Mouse (Mus musculus) G1E (cell line): ENCODE measurements around the gene 4632433K11Rik. TPM values are rescaled to one million over a fixed set of nuclear protein-coding genes. Genes with fewer than 3 reads are reported as not detected.

Experiments used
- ATAC-seq: 2 replicates; pipeline ENCODE4 v1.8.0; 2016; ENCODE audit warnings: mild to moderate bottlenecking; ENCODE audit not compliant: insufficient number of reproducible peaks, poor library complexity, low FRiP score, severe bottlenecking; ENCODE audit errors: extremely low read depth
- DNase-seq: peaks from one replicate; pipeline ENCODE4 v3.0.0; 2012; ENCODE audit warnings: low spot score
- H3K27me3 ChIP-seq: 2 replicates; pipeline ENCODE4 v1.6.1; 2012; ENCODE audit warnings: mild to moderate bottlenecking, low read length, inconsistent platforms; ENCODE audit not compliant: insufficient read depth
- H3K36me3 ChIP-seq: replicated peaks from 2 replicates; pipeline ENCODE3; 2012; ENCODE audit warnings: mild to moderate bottlenecking, inconsistent platforms
- H3K4me1 ChIP-seq: 2 replicates; pipeline ENCODE4 v1.6.1; 2012; ENCODE audit warnings: low read depth, low read length, inconsistent platforms, mixed read lengths; ENCODE audit not compliant: insufficient read depth
- H3K4me3 ChIP-seq: 2 replicates; pipeline ENCODE4 v1.5.1; 2012; ENCODE audit warnings: low read depth, mild to moderate bottlenecking, inconsistent platforms, low read length, moderate library complexity, mixed read lengths
- H3K9me3 ChIP-seq: replicated peaks from 2 replicates; pipeline ENCODE4 v1.6.1; 2012; ENCODE audit warnings: inconsistent platforms
- CTCF ChIP-seq: IDR thresholded peaks from 2 replicates; pipeline ENCODE4 v1.5.1; 2012; ENCODE audit warnings: low read depth, low read length, inconsistent platforms, mixed read lengths
- GATA1 ChIP-seq: IDR thresholded peaks from 2 replicates; pipeline ENCODE4 v1.6.1; 2012; ENCODE audit warnings: borderline replicate concordance, low read length, inconsistent platforms, mixed read lengths
- GATA2 ChIP-seq: IDR thresholded peaks from 2 replicates; pipeline ENCODE4 v1.6.1; 2012; ENCODE audit warnings: low read depth, low read length, inconsistent platforms, borderline replicate concordance
- POLR2AphosphoS5 ChIP-seq: IDR thresholded peaks from 2 replicates; pipeline ENCODE4 v1.6.1; 2012; ENCODE audit warnings: low read depth, low read length, inconsistent platforms; ENCODE audit not compliant: insufficient replicate concordance
- TAL1 ChIP-seq: conservative IDR thresholded peaks from 2 replicates; pipeline ENCODE4 v1.6.1; 2012; ENCODE audit warnings: low read depth, low read length, inconsistent platforms, mixed read lengths
- polyA plus RNA-seq: library from polyadenylated mRNA; stranded (reverse); fragments of >175 nt; gene quantifications from 2 replicates; pipeline ENCODE4 v1.2.3, GENCODE M21; 2012
- total RNA-seq, 2 experiments: library from RNA; stranded (forward) in 1 of 2; stranded (reverse) in 1 of 2; fragments of 200-1000 nt in 1 of 2; fragments of >200 nt in 1 of 2; fragmentation: Nextera tagmentation in 1 of 2; gene quantifications; 2 replicates each; pipeline ENCODE4 v1.2.3; 2014 to 2017

4632433K11Rik gene
- total RNA-seq (2014; fragmentation: Nextera tagmentation) (1.2 and 2.4 TPM in 2 replicates), total RNA-seq (2017) (0.98 TPM in 1 of 2 replicates, not detected in the other), polyA plus RNA-seq (not detected in 2 replicates)

DNA sequence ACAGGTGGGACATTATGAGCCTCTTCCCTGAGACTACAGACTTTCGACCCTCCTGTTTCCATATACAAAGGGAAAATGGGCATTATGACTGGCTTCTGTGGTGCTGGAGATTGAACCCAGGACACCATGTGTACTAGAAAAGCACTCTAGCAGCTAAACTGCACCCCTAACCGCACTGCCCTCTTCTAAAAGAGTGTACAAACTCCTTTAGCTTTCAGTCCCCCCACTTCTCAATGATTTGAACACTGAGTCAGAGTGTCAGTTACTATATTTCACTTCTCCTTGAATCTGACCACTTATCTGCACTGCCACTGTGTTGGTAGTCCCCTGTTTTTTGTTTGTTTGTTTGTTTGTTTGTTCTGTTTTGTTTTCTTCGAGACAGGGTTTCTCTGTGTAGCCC, at the start of gene 4632433K11Rik:
TSS of gene 4632433K11Rik (plus strand) at position 301 of the 400 bp plus-strand sequence.
- ATAC-seq (no peak), DNase-seq (no peak)
- H3K4me1 ChIP-seq, result peaks cover 19% of the 10 kb centered on the region
- H3K4me3 ChIP-seq, result no peak within 1 kb of the TSS
- H3K9me3 ChIP-seq, result peaks cover 31% of the 10 kb centered on the region
- peaks cover 80% of the 10 kb centered on the region for H3K36me3 ChIP-seq
- H3K27me3 ChIP-seq, result peaks cover 12% of the 10 kb centered on the region; the same call in 1 of the 2 replicates
- no peak for TF ChIP-seq CTCF
- no peak for TF ChIP-seq GATA2
- no peak for TF ChIP-seq POLR2AphosphoS5
- TF ChIP-seq GATA1, result no peak

- no peaks in the 10 kb centered on the region for H3K36me3 ChIP-seq
- H3K4me3 ChIP-seq, result no peak overlapping the region
- TF ChIP-seq CTCF, result no peak
- no peak for TF ChIP-seq GATA2
- TF ChIP-seq GATA1, result no peak
- TF ChIP-seq POLR2AphosphoS5, result no peak
- TF ChIP-seq TAL1, result no peak
- no peaks in the 10 kb centered on the region; the same call in 1 of the 2 replicates for H3K27me3 ChIP-seq
- ATAC-seq (no peak), DNase-seq (no peak)
- H3K9me3 ChIP-seq, result peaks cover 7% of the 10 kb centered on the region; the same call in 1 of the 2 replicates
- H3K4me1 ChIP-seq, result no peaks in the 10 kb centered on the region
These were observed 45.7 kb upstream of the 4632433K11Rik start for GRCm38 (mm10) chr7:4988250-4988649.

DNA sequence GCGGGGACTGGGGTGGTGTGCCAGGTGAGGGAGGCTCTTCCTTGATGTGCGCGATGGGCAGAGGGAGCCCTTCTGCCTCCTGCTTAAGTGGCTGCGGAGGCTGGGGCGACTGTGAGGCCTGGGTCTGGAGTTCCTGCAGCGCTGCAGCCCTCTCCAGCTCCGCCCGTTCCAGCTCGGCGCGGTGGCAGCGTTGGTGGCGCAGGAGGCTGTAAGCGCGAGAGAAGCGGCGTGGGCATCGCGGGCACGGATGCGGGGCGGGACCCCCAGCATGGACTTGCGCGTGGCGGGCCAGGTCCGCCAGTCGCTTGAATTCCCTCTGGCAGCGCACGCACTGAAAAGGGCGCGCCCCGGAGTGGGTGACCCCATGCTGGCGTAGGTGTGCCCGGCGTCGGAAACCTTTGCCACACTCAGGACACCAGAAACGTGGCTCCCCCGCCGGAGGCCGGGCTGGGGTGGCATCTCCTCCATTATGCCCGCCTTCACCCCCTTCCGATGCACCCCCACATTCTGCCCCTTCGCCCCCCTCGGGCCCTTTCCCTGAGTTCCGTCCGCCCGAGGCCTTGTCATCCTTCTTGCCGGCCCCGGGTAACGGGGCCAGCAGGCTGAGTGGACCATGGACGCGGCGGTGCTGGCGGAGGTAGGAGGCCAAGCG, 40.4 kb upstream of the 4632433K11Rik start:
- no peak for TF ChIP-seq GATA1
- TF ChIP-seq TAL1, result no peak
- no peak for TF ChIP-seq CTCF
- TF ChIP-seq POLR2AphosphoS5, result no peak
- no peak for TF ChIP-seq GATA2
- DNase-seq (no peak), ATAC-seq (no peak)
- H3K4me3 ChIP-seq, result no peak overlapping the region
- peaks cover 20% of the 10 kb centered on the region; the same call in 1 of the 2 replicates for H3K9me3 ChIP-seq
- no peaks in the 10 kb centered on the region for H3K36me3 ChIP-seq
- H3K27me3 ChIP-seq, result peaks cover 24% of the 10 kb centered on the region; the same call in 1 of the 2 replicates
- peaks cover 8% of the 10 kb centered on the region; the same call in 1 of the 2 replicates for H3K4me1 ChIP-seq

DNA sequence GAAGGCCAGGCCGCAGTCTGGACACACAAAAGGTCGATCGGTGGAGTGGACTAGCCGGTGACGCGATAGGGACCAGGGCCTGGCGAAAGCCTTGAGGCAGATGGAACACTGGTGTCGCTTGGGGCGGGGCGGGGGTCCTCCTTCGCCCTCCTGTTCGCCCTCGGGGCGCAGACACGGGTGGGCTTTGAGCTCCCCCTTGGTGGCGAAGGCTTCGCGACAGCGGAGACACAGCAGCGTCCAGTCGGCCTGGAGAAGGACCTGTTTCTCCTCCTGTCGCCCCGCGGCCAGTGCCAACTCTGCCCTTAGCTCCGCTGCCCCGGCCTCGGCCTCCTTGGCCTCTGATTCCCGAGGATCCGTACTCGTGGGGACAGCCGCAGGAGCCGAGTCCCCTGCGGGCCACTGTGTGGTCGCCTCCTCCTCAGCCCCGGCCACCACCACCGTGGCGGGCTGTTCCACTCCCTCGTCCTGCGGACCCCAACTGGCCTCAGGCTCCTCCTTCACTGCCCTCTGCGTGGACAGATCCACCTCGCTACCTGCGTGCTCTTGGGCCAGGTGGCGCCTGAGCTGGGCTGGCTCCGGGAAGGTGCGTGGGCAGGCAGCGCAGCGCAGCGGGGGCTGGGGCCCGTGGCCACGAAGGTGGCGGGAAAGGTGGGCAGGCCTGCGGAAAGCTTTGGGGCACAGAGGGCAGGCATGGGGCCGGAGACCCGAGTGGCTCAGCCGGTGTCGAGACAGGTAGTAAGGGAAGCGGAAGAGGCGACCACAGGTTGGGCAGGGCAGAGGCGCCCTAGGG, 39.7 kb upstream of the 4632433K11Rik start:
- H3K9me3 ChIP-seq, result peaks cover 20% of the 10 kb centered on the region; the same call in 1 of the 2 replicates
- no peak for ATAC-seq
- H3K36me3 ChIP-seq, result no peaks in the 10 kb centered on the region
- H3K27me3 ChIP-seq, result peaks cover 24% of the 10 kb centered on the region; the same call in 1 of the 2 replicates
- no peak for TF ChIP-seq TAL1
- TF ChIP-seq CTCF, result no peak
- TF ChIP-seq POLR2AphosphoS5, result no peak
- no peak for TF ChIP-seq GATA1
- TF ChIP-seq GATA2, result no peak
- peak overlapping the region; percentile 30; the same call in 1 of the 2 replicates for H3K4me3 ChIP-seq
- no peak for DNase-seq
- H3K4me1 ChIP-seq, result peaks cover 8% of the 10 kb centered on the region; the same call in 1 of the 2 replicates

DNA sequence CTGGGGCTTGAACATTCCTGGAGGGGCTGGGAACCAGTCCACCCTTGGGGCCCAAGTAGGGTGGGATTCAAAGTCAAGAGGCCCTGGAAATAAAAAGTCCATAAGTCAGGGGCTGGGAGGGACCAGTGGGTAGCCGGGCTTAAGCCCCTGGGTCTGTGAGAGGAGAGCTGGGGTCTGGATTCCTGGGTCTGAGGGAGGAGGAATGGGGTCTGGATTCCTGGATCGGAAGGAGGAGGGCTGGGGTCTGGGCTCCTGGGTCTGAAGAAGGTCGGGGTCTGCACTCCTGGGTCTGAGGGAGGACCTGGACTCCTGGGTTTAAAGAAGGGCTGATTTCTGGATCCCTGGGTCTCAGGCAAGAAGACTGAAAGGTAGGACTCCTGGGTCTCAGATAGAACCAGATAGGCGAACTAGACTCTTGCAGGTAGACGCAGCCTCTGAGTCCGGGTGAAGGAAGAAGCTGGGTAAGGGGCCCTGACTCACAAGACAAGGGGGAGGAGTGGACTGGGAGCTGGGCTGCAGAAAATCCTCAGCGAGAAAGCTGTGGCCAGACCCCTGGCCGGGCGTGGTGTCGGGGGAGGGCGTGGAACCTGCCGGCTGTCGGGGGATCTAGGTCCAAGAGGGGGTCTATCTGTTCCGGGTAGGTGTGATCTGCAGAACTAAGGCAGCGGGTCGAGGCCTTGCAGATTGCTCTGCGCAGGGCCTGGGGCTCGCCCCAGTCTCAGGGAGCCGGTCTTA, 38.5 kb upstream of the 4632433K11Rik start:
- DNase-seq, result no peak
- H3K36me3 ChIP-seq, result no peaks in the 10 kb centered on the region
- H3K9me3 ChIP-seq, result peaks cover 20% of the 10 kb centered on the region; the same call in 1 of the 2 replicates
- H3K4me3 ChIP-seq, result peak overlapping the region; percentile 46; the same call in 1 of the 2 replicates
- no peak for ATAC-seq
- H3K4me1 ChIP-seq, result peaks cover 8% of the 10 kb centered on the region; the same call in 1 of the 2 replicates
- peaks cover 24% of the 10 kb centered on the region for H3K27me3 ChIP-seq
- no peak for TF ChIP-seq GATA1
- TF ChIP-seq POLR2AphosphoS5, result no peak
- no peak for TF ChIP-seq CTCF
- no peak for TF ChIP-seq TAL1
